Mouse (Mus musculus) liver, embryonic 14.5 days (tissue): Measurements from ENCODE around the gene Pagr1b.
A peak's percentile ranks its signal among the peaks of the same experiment; 100 is the strongest.

Source experiments
- CTCF ChIP-seq: IDR thresholded peaks from 2 replicates; pipeline ENCODE4 v1.5.1; 2016; ENCODE audit warnings: antibody characterized with exemption, low read depth, control low read depth
- EP300 ChIP-seq: IDR thresholded peaks from 2 replicates; pipeline ENCODE4 v1.6.1; 2016; ENCODE audit warnings: antibody characterized with exemption, low read depth

GRCm38 (mm10) chr7:127026984-127027726 lies 10.9 kb upstream of the Pagr1b start, which contains the start of gene Maz:
- TF ChIP-seq EP300 (peak; percentile 61), CTCF (no peak)
